Mouse (Mus musculus): ENCODE results near the gene 2510039O18Rik. TPM values are rescaled to one million over a fixed set of nuclear protein-coding genes. Genes with fewer than 3 reads are reported as not detected.

The 2510039O18Rik gene
- total and polyA plus RNA-seq, 3 experiments, result 38.9 to 41.9 (median 41.2) TPM

GRCm38 (mm10) chr4:147909486-147909885 is 31.2 kb upstream of the 2510039O18Rik start:
- Histone ChIP-seq H3K79me2 (replicated peaks; ENCODE audit: control insufficient read depth, insufficient read depth, low read length) (no peaks in the 10 kb centered on the region), H3K4me1 (ENCODE audit: control insufficient read depth, insufficient read depth, low read length) (peaks cover 9% of the 10 kb centered on the region), H3K4me3 (no peak overlapping the region), H3K27me3 (ENCODE audit: control insufficient read depth, insufficient read depth, low read length) (no peaks in the 10 kb centered on the region), H3K9ac (ENCODE audit: low read depth, low read length) (no peak overlapping the region), H3K27ac (no peak overlapping the region), H3K36me3 (ENCODE audit: control insufficient read depth, insufficient read depth, low read length) (no peaks in the 10 kb centered on the region; the same call in 1 of the 2 replicates)
- DNase-seq, result peak in 1 of 2 experiments; percentile 46
- intact Hi-C loops (cut with DNase I), result no loop called here
- TF ChIP-seq EP300 (IDR thresholded peaks at IDR 0.05; ENCODE audit: insufficient read depth, low read depth, low read length) (no peak), POLR2A (IDR thresholded peaks at IDR 0.05; ENCODE audit: insufficient read depth, low read depth, low read length) (no peak), CTCF (IDR thresholded peaks at IDR 0.05) (no peak)
- 64% methylated on average over 5 of the region's 5 CpGs for WGBS

- no peak overlapping the region for H3K4me3 ChIP-seq
- intact Hi-C loops (cut with DNase I), result loop anchor here (2.0 kb wide), 1 partner anchor 34 kb away; no protein-coding TSS in a partner anchor
- H3K36me3 ChIP-seq (ENCODE audit: control insufficient read depth, insufficient read depth, low read length), result no peaks in the 10 kb centered on the region
- no peak for TF ChIP-seq EP300 (IDR thresholded peaks at IDR 0.05; ENCODE audit: insufficient read depth, low read depth, low read length)
- TF ChIP-seq CTCF (IDR thresholded peaks at IDR 0.05), result peak; percentile 78
- no peak for TF ChIP-seq POLR2A (IDR thresholded peaks at IDR 0.05; ENCODE audit: insufficient read depth, low read depth, low read length)
- no peak overlapping the region for H3K9ac ChIP-seq (ENCODE audit: low read depth, low read length)
- no peak overlapping the region for H3K27ac ChIP-seq
- no peaks in the 10 kb centered on the region for H3K4me1 ChIP-seq (ENCODE audit: control insufficient read depth, insufficient read depth, low read length)
- H3K27me3 ChIP-seq (ENCODE audit: control insufficient read depth, insufficient read depth, low read length), result no peaks in the 10 kb centered on the region
- H3K79me2 ChIP-seq (replicated peaks; ENCODE audit: control insufficient read depth, insufficient read depth, low read length), result no peaks in the 10 kb centered on the region
- no peak for DNase-seq
- WGBS, result 58% methylated on average over 7 of the region's 7 CpGs
These were observed 22.1 kb upstream of the 2510039O18Rik start for GRCm38 (mm10) chr4:147918459-147919121.

- intact Hi-C loops (cut with DNase I), result no loop called here
These were observed 19.7 kb upstream of the 2510039O18Rik start for GRCm38 (mm10) chr4:147920973-147921372.

GRCm38 (mm10) chr4:147922341-147922740 is 18.4 kb upstream of the 2510039O18Rik start:
- intact Hi-C loops (cut with DNase I), result no loop called here
- DNase-seq, result no peak
- no peak overlapping the region for H3K27ac ChIP-seq
- H3K9ac ChIP-seq (ENCODE audit: low read depth, low read length), result no peak overlapping the region
- H3K27me3 ChIP-seq (ENCODE audit: control insufficient read depth, insufficient read depth, low read length), result no peaks in the 10 kb centered on the region
- no peak for TF ChIP-seq CTCF (IDR thresholded peaks at IDR 0.05)
- TF ChIP-seq POLR2A (IDR thresholded peaks at IDR 0.05; ENCODE audit: insufficient read depth, low read depth, low read length), result no peak
- no peak for TF ChIP-seq EP300 (IDR thresholded peaks at IDR 0.05; ENCODE audit: insufficient read depth, low read depth, low read length)
- H3K4me3 ChIP-seq, result no peak overlapping the region
- 46% methylated on average over 11 of the region's 11 CpGs for WGBS
- H3K36me3 ChIP-seq (ENCODE audit: control insufficient read depth, insufficient read depth, low read length), result no peaks in the 10 kb centered on the region
- H3K4me1 ChIP-seq (ENCODE audit: control insufficient read depth, insufficient read depth, low read length), result no peaks in the 10 kb centered on the region
- no peaks in the 10 kb centered on the region; the same call in 1 of the 2 replicates for H3K79me2 ChIP-seq (replicated peaks; ENCODE audit: control insufficient read depth, insufficient read depth, low read length)

More at GRCm38 (mm10) chr4:147920973-147921372, 19.7 kb upstream of the 2510039O18Rik start:
- TF ChIP-seq CTCF (IDR thresholded peaks at IDR 0.05), result no peak
- no peak for TF ChIP-seq POLR2A (IDR thresholded peaks at IDR 0.05; ENCODE audit: insufficient read depth, low read depth, low read length)
- no peak for TF ChIP-seq EP300 (IDR thresholded peaks at IDR 0.05; ENCODE audit: insufficient read depth, low read depth, low read length)
- Histone ChIP-seq H3K27me3 (ENCODE audit: control insufficient read depth, insufficient read depth, low read length) (no peaks in the 10 kb centered on the region), H3K36me3 (ENCODE audit: control insufficient read depth, insufficient read depth, low read length) (no peaks in the 10 kb centered on the region), H3K4me1 (ENCODE audit: control insufficient read depth, insufficient read depth, low read length) (no peaks in the 10 kb centered on the region), H3K79me2 (replicated peaks; ENCODE audit: control insufficient read depth, insufficient read depth, low read length) (no peaks in the 10 kb centered on the region), H3K9ac (ENCODE audit: low read depth, low read length) (no peak overlapping the region), H3K27ac (no peak overlapping the region), H3K4me3 (no peak overlapping the region)
- 79% methylated on average over 10 of the region's 10 CpGs for WGBS
- DNase-seq, result no peak

- Histone ChIP-seq H3K27ac (peak overlapping the region; percentile 20; the same call in 1 of the 2 replicates), H3K79me2 (replicated peaks; ENCODE audit: control insufficient read depth, insufficient read depth, low read length) (no peaks in the 10 kb centered on the region; the same call in 1 of the 2 replicates), H3K4me1 (ENCODE audit: control insufficient read depth, insufficient read depth, low read length) (peaks cover 4% of the 10 kb centered on the region), H3K4me3 (no peak overlapping the region), H3K9ac (ENCODE audit: low read depth, low read length) (no peak overlapping the region), H3K27me3 (ENCODE audit: control insufficient read depth, insufficient read depth, low read length) (no peaks in the 10 kb centered on the region), H3K36me3 (ENCODE audit: control insufficient read depth, insufficient read depth, low read length) (no peaks in the 10 kb centered on the region)
- DNase-seq, result peak; percentile 60 to 71
- TF ChIP-seq POLR2A (IDR thresholded peaks at IDR 0.05; ENCODE audit: insufficient read depth, low read depth, low read length) (0 out of 2 replicates have a peak, but pooled peaks have one; percentile 14), EP300 (IDR thresholded peaks at IDR 0.05; ENCODE audit: insufficient read depth, low read depth, low read length) (no peak)
- WGBS, result 41% methylated on average over 8 of the region's 8 CpGs
- intact Hi-C loops (cut with DNase I), result no loop called here
These were observed 13.0 kb upstream of the 2510039O18Rik start for GRCm38 (mm10) chr4:147927705-147928104.

GRCm38 (mm10) chr4:147928136-147928535 is 12.6 kb upstream of the 2510039O18Rik start:
- no peak overlapping the region for H3K9ac ChIP-seq (ENCODE audit: low read depth, low read length)
- peak overlapping the region; percentile 20; the same call in 1 of the 2 replicates for H3K27ac ChIP-seq
- no peak for DNase-seq
- intact Hi-C loops (cut with DNase I), result no loop called here
- no peaks in the 10 kb centered on the region for H3K27me3 ChIP-seq (ENCODE audit: control insufficient read depth, insufficient read depth, low read length)
- no peak overlapping the region for H3K4me3 ChIP-seq
- TF ChIP-seq POLR2A (IDR thresholded peaks at IDR 0.05; ENCODE audit: insufficient read depth, low read depth, low read length) (no peak), EP300 (IDR thresholded peaks at IDR 0.05; ENCODE audit: insufficient read depth, low read depth, low read length) (no peak), CTCF (IDR thresholded peaks at IDR 0.05) (no peak)
- H3K4me1 ChIP-seq (ENCODE audit: control insufficient read depth, insufficient read depth, low read length), result peaks cover 8% of the 10 kb centered on the region
- no peaks in the 10 kb centered on the region for H3K36me3 ChIP-seq (ENCODE audit: control insufficient read depth, insufficient read depth, low read length)
- WGBS, result 51% methylated on average over 9 of the region's 9 CpGs
- H3K79me2 ChIP-seq (replicated peaks; ENCODE audit: control insufficient read depth, insufficient read depth, low read length), result no peaks in the 10 kb centered on the region; the same call in 1 of the 2 replicates

All from heart, adult 2 months (tissue).